Mouse (Mus musculus) testis, adult 2 months (tissue): ENCODE results near the gene Adora3.
A peak's percentile ranks its signal among the peaks of the same experiment; 100 is the strongest.

Experiments used
- CTCF ChIP-seq: fragments of 200-500 bp; IDR thresholded peaks from 2 replicates; pipeline ENCODE4 v1.5.1; 2012; ENCODE audit warnings: low read depth, mild to moderate bottlenecking, inconsistent platforms, low read length, moderate library complexity; ENCODE audit not compliant: control insufficient read depth, insufficient read depth, insufficient replicate concordance
- POLR2A ChIP-seq: fragments of 200-500 bp; IDR thresholded peaks from 2 replicates; pipeline ENCODE4 v1.6.1; 2012; ENCODE audit warnings: low read depth, mild to moderate bottlenecking, inconsistent platforms, low read length, moderate library complexity; ENCODE audit not compliant: control insufficient read depth

GRCm38 (mm10) chr3:105894601-105895592, 24.2 kb downstream of the Adora3 start:
- TF ChIP-seq CTCF (peak; percentile 50; the same call in 1 of the 2 replicates), POLR2A (no peak)
